Mouse (Mus musculus): Measurements from ENCODE around the gene Ugt1a6a.
"Not testable (repeated sequence)": the region's sequence is repeated elsewhere in the genome, so short reads cannot be mapped to it uniquely, and the experiment has no call there.

Gene Ugt1a6a

DNA sequence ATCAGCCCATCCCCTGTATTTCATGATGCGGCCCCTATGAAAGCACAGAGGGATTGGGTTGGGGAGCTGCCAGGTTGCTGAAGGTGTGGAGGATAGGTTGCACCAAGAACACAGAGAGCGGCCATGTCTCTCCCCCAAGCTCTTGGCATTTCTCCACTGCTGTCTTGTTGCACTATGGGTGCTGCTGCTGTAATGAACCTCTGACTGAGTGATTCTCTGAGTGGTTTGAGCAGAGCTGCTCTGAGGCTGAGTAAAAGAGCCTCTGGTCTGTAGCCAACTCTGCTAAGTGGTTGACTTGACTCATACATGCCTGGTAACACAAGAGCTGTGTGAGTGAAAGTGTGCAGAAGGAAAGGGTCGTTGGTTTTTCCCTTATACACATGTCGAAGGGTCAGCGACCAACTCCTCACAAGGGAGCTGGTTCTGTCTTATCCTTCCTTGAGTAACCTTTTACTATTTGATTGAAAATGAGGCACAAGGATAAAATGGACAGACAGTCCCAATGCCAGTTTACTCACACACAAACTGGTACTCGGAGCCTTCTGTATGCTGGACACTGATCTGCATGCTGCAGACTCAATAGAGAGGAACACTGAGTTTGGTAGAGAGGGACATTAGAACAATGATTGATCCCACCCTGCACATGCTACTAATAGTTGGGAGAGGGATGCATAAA lies 758 bp downstream of the Ugt1a6a start:
- DNase-seq, result not testable (repeated sequence)

- no peak for DNase-seq
These were observed 2.0 kb downstream of the Ugt1a6a start for GRCm38 (mm10) chr1:88136646-88137045.

GRCm38 (mm10) chr1:88137264-88137663 lies 2.7 kb downstream of the Ugt1a6a start:
- DNase-seq, result no peak

GRCm38 (mm10) chr1:88138145-88138544 lies 3.5 kb downstream of the Ugt1a6a start:
- no peak for DNase-seq

GRCm38 (mm10) chr1:88140492-88140891 lies 5.9 kb downstream of the Ugt1a6a start:
- DNase-seq, result not testable (repeated sequence)

GRCm38 (mm10) chr1:88143966-88144675 lies 9.5 kb downstream of the Ugt1a6a start:
- DNase-seq, result peak; percentile 56 to 78

- peak; percentile 9 to 45 for DNase-seq
These were observed 10.7 kb downstream of the Ugt1a6a start for GRCm38 (mm10) chr1:88145278-88145677.

DNA sequence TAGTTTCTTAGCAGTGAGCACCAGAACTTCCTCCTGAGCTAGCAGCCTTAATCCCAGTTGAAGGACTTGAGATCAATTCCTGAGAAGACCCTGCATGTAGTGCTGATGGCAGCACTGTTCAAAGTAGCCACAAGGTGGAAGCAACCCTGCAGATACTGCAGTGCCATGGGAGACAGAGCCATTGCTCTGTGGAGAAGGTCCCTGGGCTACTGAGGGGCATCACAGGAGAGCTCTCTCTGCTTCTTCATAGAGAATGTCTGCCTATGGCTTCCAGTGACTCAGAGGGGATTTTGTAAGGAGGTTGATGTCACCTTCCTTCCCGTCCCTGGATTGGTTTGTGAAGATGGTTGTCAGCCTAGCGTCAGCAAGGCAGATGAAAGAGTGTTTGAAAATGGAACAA lies 15.5 kb downstream of the Ugt1a6a start:
- DNase-seq, result peak; percentile 35 to 41

GRCm38 (mm10) chr1:88158430-88158829 lies 23.8 kb downstream of the Ugt1a6a start:
- DNase-seq, result peak in 1 of 2 experiments; percentile 18

DNA sequence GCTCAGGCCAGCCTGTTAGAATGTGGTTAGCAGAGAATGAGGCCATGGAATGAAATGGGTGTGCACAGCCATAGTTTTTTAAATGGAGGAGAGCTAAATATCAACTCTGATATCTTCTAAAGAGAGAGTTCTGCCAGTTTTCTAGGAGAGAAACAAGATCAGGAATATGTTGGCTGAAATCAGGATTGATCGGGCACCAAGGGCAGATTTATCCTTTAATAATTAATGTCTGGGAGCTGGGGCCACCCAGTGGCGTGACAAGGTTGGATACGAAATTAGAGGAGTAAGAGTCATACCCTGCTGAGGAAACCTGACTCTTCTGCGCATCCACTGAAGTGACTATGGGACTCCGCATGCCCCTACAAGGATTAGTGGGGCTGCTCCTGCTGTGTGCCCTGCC lies 31.1 kb downstream of the Ugt1a6a start, which contains the start of gene Ugt1a5:
TSS of gene Ugt1a5 (plus strand) at position 302 of the 400 bp plus-strand sequence.
- DNase-seq, result no peak

DNA sequence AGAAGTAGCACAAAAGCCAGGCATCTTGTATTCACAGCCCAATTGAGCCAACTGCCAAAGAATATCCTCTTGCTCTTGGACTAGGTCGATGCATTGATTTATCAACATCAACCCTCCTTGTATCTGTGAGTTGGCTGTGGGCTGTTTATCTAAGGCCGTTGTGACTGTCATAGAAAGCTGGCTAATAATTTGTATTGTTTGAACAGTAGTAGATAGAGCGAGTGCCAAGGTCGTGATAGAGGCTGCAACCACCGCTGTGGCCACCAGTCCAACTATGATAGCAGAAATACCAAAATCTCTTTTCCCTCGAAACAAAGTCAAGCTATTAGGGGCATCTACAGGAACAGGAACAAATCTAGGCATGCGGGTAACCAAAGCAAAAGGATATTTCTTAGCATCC lies 37.6 kb downstream of the Ugt1a6a start:
- not testable (repeated sequence) for DNase-seq

DNA sequence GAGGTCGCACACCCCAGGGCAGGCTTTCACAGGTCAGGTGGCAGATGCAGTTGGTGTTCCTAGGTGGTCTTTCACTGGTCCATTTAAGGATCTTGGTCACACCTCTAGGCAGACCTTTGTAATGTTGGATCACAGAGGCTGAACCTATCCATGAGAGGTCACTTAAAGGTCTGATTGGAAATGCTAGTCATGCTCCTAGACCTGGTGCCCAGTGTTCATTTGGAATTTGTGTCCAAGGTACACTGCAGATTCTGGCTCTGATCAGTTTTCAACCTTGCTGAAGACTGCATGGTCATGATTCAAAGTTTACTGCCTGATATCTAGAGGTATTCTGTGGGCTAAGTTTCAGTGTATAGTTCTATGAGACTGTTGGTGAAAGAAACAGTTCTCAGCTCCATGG lies 45.0 kb downstream of the Ugt1a6a start:
- DNase-seq, result no peak

DNA sequence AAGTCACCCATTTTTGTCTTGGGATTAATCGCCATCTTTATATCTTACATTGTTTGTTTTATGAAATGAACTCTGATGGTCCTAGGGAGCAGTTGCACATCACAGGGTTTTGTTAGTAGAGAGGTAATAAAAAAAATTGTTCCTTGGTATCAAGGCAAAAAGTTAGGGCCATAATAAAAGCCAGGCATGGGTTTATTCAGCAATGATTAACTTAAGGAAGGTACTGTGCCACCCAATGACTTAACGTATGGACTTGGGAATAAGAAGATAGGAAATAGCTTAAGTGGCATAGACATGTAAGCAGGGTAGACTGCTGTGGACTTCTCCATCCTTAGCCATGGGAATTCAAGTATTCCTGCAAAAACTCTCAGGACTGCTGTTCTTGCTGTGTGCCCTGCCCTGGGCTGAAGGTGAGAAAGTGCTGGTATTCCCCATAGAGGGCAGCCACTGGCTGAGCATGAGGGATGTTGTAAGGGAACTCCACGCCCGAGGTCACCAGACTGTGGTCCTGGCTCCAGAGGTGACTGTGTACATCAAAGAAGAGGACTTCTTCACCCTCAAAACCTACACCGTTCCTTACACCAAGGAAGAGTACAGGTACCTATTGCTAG lies 51.8 kb downstream of the Ugt1a6a start:
- DNase-seq, result no peak

GRCm38 (mm10) chr1:88192136-88192535 lies 57.5 kb downstream of the Ugt1a6a start:
- no peak for DNase-seq

DNA sequence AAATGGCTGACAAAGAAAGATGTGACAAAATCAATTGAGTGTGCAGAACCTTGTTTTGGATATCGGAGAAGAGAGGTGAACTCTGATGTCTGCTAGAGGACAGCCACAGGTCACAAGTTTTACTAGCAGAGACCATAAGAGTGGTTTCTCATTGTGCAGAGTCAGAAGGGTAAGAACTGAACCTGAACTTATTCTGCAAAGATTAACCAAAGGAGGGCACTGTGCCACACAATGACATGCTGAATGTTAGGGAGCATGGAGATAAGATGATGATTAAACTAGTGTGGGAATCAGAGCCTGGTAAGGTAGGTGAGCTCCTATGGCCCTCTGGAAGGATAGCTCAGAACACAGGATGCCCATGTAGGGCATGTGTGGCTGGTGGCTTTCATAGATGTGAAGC lies 61.1 kb downstream of the Ugt1a6a start:
- DNase-seq, result no peak

- DNase-seq, result no peak
These were observed 62.8 kb downstream of the Ugt1a6a start for GRCm38 (mm10) chr1:88197443-88197842.

DNA sequence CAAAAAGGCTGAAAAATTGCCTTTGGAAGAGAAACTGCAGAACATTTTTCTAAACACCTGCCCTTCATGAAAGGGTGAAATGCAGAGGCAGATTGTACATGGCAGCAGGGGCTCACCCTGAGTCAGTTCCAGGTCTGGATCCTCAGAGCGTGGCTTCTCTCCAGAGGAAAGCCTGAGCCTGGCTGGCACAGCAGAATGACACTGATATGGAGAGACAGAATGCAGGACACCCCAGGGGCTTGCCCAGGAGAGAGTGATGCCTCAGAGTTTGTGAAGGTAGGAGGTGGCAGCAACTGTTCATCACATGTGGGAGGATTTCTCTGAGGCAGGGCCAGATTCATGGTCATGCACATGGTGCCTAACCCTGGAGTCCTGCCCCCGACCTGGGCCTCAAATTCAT lies 65.4 kb downstream of the Ugt1a6a start:
- peak; percentile 48 to 62 for DNase-seq

GRCm38 (mm10) chr1:88200456-88200855 lies 65.8 kb downstream of the Ugt1a6a start, which contains the start of gene Ugt1a2:
Gene Ugt1a2 (plus strand): TSS chr1:88200601.
- DNase-seq, result no peak

- DNase-seq, result peak; percentile 86 to 91
These were observed 70.8 kb downstream of the Ugt1a6a start, which contains the start of gene Dnajb3 for GRCm38 (mm10) chr1:88205294-88205922. Gene Dnajb3 (minus strand): TSS chr1:88205782.

- no peak for DNase-seq
These were observed 72.4 kb downstream of the Ugt1a6a start for GRCm38 (mm10) chr1:88206843-88207479.

GRCm38 (mm10) chr1:88211812-88212211 lies 77.2 kb downstream of the Ugt1a6a start, which contains the start of gene Ugt1a1:
Gene Ugt1a1 (plus strand): TSS chr1:88211959.
- DNase-seq, result no peak

- DNase-seq, result no peak
These were observed 77.9 kb downstream of the Ugt1a6a start for GRCm38 (mm10) chr1:88212341-88213045.
